Mouse (Mus musculus) limb, embryonic 13.5 days (tissue): Measurements from ENCODE around the gene Synj1. TPM values are rescaled to one million over a fixed set of nuclear protein-coding genes. Genes with fewer than 3 reads are reported as not detected.

Source experiments
- ATAC-seq: fragments of 200-750 bp; cut with Nextera tagmentation; 2 replicates; pipeline ENCODE4 v1.8.0; 2017; ENCODE audit warnings: low read depth, moderate number of reproducible peaks, moderate TSS enrichment; ENCODE audit not compliant: low FRiP score
- H3K27ac ChIP-seq: fragments of 300-500 bp; sonication (generic); 2 replicates; pipeline ENCODE4 v1.5.1; 2015; ENCODE audit warnings: inconsistent platforms, mild to moderate bottlenecking, moderate library complexity
- H3K27me3 ChIP-seq: fragments of 300-500 bp; sonication (generic); 2 replicates; pipeline ENCODE4 v1.6.1; 2015; ENCODE audit warnings: mild to moderate bottlenecking, inconsistent platforms
- H3K36me3 ChIP-seq: fragments of 300-500 bp; sonication (generic); 2 replicates; pipeline ENCODE4 v1.6.1; 2015; ENCODE audit warnings: inconsistent platforms, mild to moderate bottlenecking, moderate library complexity
- H3K4me1 ChIP-seq: fragments of 300-500 bp; sonication (generic); 2 replicates; pipeline ENCODE4 v1.6.1; 2015; ENCODE audit warnings: inconsistent platforms
- H3K4me2 ChIP-seq: fragments of 300-500 bp; sonication (generic); replicated peaks from 2 replicates; pipeline ENCODE4 v1.6.1; 2015; ENCODE audit warnings: inconsistent platforms, mild to moderate bottlenecking, moderate library complexity
- H3K4me3 ChIP-seq: fragments of 300-500 bp; sonication (generic); 2 replicates; pipeline ENCODE4 v1.5.1; 2015; ENCODE audit warnings: moderate library complexity, mild to moderate bottlenecking, inconsistent platforms
- H3K9ac ChIP-seq: fragments of 300-500 bp; sonication (generic); 2 replicates; pipeline ENCODE4 v1.6.1; 2015; ENCODE audit warnings: mild to moderate bottlenecking, inconsistent platforms
- H3K9me3 ChIP-seq: fragments of 300-500 bp; sonication (generic); 2 replicates; pipeline ENCODE4 v1.6.1; 2016; ENCODE audit warnings: inconsistent platforms
- WGBS: fragments of 180-500 bp; shearing (Covaris S2); methylation state at CpG from one replicate; pipeline ENCODE4 v1.1.7; 2015; 5-methylcytosine and 5-hydroxymethylcytosine counted together
- microRNA-seq: library from miRNA; unstranded; fragments of <30 nt; microRNA quantifications from one replicate; pipeline ENCODE4, GENCODE M21; 2016
- polyA plus RNA-seq: library from polyadenylated mRNA; unstranded; fragments of >200 nt; fragmentation: Nextera tagmentation; extraction: Ambion mirVana; gene quantifications from 2 replicates; pipeline ENCODE4 v1.2.1, GENCODE M21; 2015

Gene Synj1
- polyA plus RNA-seq, 1 experiment from 2014 or later, result 11.0 TPM

- Histone ChIP-seq H3K4me2 (no peak overlapping the region), H3K27me3 (peaks cover 3% of the 10 kb centered on the region; the same call in 1 of the 2 replicates), H3K9me3 (no peaks in the 10 kb centered on the region), H3K27ac (no peak overlapping the region), H3K4me1 (0 out of 2 replicates have a peak, but pooled peaks cover 4% of the 10 kb centered on the region), H3K4me3 (no peak overlapping the region), H3K9ac (no peak overlapping the region), H3K36me3 (no peaks in the 10 kb centered on the region)
- 86% methylated on average over 3 of the region's 3 CpGs for WGBS
- no peak for ATAC-seq
Observed at GRCm38 (mm10) chr16:90897651-90898050, 113.5 kb downstream of the Synj1 start.

GRCm38 (mm10) chr16:90893792-90894191 lies 117.3 kb downstream of the Synj1 start:
- 59% methylated on average over 9 of the region's 9 CpGs for WGBS

DNA sequence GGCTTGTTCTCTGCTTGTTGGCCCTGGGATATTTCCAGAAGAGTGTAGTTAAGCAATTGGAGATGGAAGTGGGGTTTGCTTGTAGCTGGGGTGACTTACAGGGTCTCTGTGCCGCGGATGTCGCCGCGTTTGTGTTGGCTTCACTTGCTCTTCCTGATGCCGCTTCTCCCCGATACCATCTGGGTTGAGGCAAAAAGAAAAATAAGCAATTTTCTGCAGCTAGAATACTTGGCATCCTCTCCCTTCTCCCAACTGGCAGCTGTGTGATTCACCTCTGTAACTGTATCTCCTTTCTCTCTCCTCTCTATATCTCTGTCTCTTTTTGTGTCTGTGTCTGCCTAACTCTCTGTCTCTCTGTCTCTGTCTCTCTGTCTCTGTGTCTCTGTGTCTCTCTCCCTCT lies 118.1 kb downstream of the Synj1 start:
- no peak overlapping the region for H3K4me2 ChIP-seq
- H3K4me1 ChIP-seq, result peaks cover 17% of the 10 kb centered on the region
- H3K9ac ChIP-seq, result no peak overlapping the region

More at GRCm38 (mm10) chr16:90893792-90894191, 117.3 kb downstream of the Synj1 start:
- Histone ChIP-seq H3K4me1 (peaks cover 17% of the 10 kb centered on the region), H3K9ac (no peak overlapping the region), H3K27ac (no peak overlapping the region), H3K27me3 (peaks cover 7% of the 10 kb centered on the region; the same call in 1 of the 2 replicates), H3K4me3 (no peak overlapping the region), H3K9me3 (no peaks in the 10 kb centered on the region), H3K4me2 (no peak overlapping the region), H3K36me3 (no peaks in the 10 kb centered on the region)
- no peak for ATAC-seq

DNA sequence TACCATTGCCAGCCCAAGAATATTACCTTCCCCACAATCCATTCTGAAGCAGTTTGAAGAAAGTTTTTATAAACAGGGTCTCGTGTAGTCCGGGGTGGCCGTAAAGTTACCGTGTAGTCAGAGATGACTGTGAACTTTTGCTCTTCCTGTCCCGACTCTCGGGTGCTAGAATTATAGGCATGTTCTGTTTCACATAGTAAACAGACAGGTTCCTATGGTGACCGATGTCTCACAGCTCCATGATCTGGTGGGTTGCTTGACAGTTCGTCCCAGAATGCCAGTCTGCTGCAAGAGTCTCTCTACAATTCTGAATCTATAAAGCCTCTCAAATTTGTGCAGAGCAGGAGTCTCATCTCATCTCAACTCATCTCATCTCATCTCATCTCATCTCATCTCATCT lies 119.0 kb downstream of the Synj1 start:
- Histone ChIP-seq H3K27ac (no peak overlapping the region), H3K4me2 (peak overlapping the region; percentile 7; the same call in 1 of the 2 replicates), H3K9ac (no peak overlapping the region), H3K27me3 (peaks cover 7% of the 10 kb centered on the region; the same call in 1 of the 2 replicates), H3K9me3 (no peaks in the 10 kb centered on the region), H3K36me3 (no peaks in the 10 kb centered on the region), H3K4me1 (peaks cover 17% of the 10 kb centered on the region), H3K4me3 (no peak overlapping the region)
- peak; percentile 44; the same call in 1 of the 2 replicates for ATAC-seq
- 24% methylated on average over 8 of the region's 8 CpGs for WGBS

More for the DNA sequence above, 118.1 kb downstream of the Synj1 start:
- Histone ChIP-seq H3K36me3 (no peaks in the 10 kb centered on the region), H3K27me3 (peaks cover 7% of the 10 kb centered on the region; the same call in 1 of the 2 replicates), H3K9me3 (no peaks in the 10 kb centered on the region), H3K27ac (no peak overlapping the region), H3K4me3 (no peak overlapping the region)
- 84% methylated on average over 7 of the region's 7 CpGs for WGBS
- ATAC-seq, result no peak

DNA sequence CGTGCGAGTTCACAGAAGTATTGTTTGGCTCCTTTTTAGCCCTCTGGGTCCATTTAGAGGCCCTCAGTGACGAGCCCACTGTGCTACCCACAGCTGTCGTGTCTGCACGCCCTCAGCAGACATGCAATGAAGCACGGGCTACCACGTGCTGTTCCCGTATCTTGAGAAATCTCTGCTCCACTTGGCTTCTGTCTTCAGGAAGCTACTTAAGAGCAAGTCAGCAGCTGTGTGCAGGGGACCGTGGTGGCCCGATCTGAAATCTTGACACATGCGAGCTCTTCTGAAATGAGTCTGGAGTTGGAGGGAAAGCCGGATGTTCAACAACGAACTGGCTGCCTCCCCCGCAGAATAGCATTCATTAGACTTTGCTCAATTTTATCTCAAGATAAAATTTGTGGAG lies 119.5 kb downstream of the Synj1 start:
- no peak for ATAC-seq
- Histone ChIP-seq H3K9me3 (no peaks in the 10 kb centered on the region), H3K4me3 (no peak overlapping the region), H3K27me3 (peaks cover 7% of the 10 kb centered on the region; the same call in 1 of the 2 replicates), H3K9ac (no peak overlapping the region), H3K36me3 (no peaks in the 10 kb centered on the region), H3K27ac (no peak overlapping the region), H3K4me1 (peaks cover 17% of the 10 kb centered on the region), H3K4me2 (peak overlapping the region; percentile 7; the same call in 1 of the 2 replicates)
- WGBS, result 69% methylated on average over 14 of the region's 14 CpGs

- WGBS, result 77% methylated on average over 9 of the region's 9 CpGs
Observed at GRCm38 (mm10) chr16:90890683-90891082, 120.4 kb downstream of the Synj1 start.

More at GRCm38 (mm10) chr16:90890683-90891082, 120.4 kb downstream of the Synj1 start:
- Histone ChIP-seq H3K27ac (no peak overlapping the region), H3K9ac (no peak overlapping the region), H3K4me2 (no peak overlapping the region), H3K4me1 (peaks cover 20% of the 10 kb centered on the region), H3K9me3 (no peaks in the 10 kb centered on the region), H3K36me3 (no peaks in the 10 kb centered on the region), H3K4me3 (no peak overlapping the region), H3K27me3 (peaks cover 7% of the 10 kb centered on the region; the same call in 1 of the 2 replicates)
- no peak for ATAC-seq

Small RNA genes within 50 kb of the gene (microRNA-seq; reads per million reads assigned to microRNA genes)
- not detected for gene Gm22933

Other genes with a start within 250 kb of the Synj1 start
- gene Urb1, start 200.9 kb downstream of the Synj1 start, polyA plus RNA-seq, result 9.4 and 11.8 TPM in 2 replicates
- 1.5 and 2.6 TPM in 2 replicates for gene Eva1c, start 184.6 kb downstream of the Synj1 start, polyA plus RNA-seq
- gene Cfap298, start 76.2 kb downstream of the Synj1 start, polyA plus RNA-seq, result 35.2 and 37.0 TPM in 2 replicates
- gene Paxbp1, start 33.2 kb upstream of the Synj1 start, polyA plus RNA-seq, result 72.3 and 73.1 TPM in 2 replicates
- 0.11 and 0.55 TPM in 2 replicates for gene 4932438H23Rik, start 83.8 kb upstream of the Synj1 start, polyA plus RNA-seq
- not detected in 2 replicates for gene Olig2, start 214.1 kb upstream of the Synj1 start, polyA plus RNA-seq